Mouse (Mus musculus) thymus, postnatal 14 days (tissue): ENCODE results near the gene Tex33.

ENCODE experiments used
- DNase-seq: peaks from one replicate; pipeline ENCODE4 v3.0.0; 2021

The Tex33 gene

DNA sequence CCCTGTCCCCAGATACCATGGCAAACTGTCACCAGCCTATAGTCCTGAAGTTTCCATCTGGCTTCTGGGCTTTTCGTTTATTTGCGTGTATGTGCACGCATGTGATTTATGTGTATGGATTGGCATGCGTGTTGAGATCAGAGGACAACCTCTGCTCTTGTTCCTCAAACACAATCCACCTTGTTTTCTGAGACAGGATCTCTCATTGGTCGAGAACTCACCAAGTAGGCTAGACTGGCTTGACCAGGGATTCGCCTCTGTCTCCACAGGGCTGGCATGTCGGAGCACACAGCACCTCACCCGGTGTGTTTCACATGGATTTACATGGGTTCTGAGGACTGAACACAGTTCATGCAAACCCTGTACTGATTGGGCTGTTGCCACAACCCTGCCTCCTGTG, 18.4 kb upstream of the Tex33 start:
- no peak for DNase-seq

DNA sequence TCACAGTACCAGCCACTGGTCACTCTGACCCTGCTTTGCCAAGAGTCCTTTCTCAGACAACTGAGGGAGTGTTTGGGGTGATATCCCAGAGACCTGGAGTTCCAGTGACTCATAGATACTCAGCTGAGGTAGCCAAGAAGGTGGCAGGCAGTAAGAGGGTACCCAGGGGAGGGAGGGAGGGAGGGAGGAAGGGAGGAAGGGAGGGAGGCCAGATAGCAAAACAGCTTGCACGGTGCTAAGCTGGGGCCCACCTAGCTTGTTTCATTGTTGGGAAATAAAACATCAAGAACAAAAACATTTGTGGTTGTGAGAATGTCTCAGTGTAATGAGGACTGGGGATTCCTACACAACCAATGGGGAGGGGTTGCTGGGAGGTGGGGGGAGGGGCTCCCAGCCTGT, 18.0 kb upstream of the Tex33 start:
- no peak for DNase-seq

DNA sequence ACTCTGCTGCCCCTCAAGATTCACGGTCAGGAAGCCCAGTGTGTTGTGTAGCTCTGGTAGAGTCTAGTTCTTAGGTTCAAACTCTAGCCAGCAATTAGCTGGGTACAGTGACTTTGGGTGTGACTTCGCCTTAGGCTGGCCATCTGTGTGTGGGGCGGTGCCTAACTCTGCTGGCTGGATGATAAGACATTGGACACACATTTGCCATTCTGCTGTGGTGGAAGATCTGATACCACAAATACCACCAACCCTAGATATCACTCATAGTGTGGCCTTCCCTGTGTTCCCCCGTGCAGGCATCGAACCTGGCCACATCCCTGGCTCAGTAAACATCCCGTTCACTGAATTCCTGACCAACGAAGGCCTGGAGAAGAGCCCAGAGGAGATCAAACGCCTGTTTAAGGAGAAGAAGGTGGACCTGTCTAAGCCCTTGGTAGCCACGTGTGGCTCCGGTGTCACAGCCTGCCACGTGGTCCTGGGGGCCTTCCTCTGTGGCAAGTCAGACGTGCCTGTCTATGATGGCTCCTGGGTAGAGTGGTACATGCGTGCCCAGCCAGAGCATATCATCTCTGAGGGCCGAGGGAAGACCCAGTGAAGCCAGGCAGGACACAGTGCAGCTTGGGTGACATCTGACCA, 17.5 kb upstream of the Tex33 start:
- no peak for DNase-seq

DNA sequence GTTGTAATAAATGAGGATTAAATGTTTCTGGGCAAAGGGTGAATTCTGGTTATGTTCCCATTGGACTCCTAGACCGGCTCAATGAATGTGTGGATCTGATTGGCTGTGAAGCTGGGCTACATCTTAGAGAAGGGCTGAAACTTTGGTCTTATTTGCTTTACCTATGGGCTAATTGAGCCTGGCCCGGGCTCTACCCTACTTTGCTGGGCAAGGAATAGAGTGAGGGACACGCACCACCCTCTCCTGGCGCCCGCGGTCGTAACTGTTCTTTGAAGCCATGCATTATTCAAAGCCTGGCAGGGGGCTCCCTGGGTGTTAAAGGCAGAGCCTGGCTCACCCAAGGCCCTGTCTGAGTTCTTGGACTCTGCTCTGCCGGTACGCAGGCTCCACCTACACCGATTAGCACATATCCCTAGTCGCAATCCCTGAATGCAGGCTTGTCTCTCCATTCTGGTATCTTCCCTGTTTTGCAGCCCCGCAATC, 13.9 kb upstream of the Tex33 start:
- DNase-seq, result no peak

DNA sequence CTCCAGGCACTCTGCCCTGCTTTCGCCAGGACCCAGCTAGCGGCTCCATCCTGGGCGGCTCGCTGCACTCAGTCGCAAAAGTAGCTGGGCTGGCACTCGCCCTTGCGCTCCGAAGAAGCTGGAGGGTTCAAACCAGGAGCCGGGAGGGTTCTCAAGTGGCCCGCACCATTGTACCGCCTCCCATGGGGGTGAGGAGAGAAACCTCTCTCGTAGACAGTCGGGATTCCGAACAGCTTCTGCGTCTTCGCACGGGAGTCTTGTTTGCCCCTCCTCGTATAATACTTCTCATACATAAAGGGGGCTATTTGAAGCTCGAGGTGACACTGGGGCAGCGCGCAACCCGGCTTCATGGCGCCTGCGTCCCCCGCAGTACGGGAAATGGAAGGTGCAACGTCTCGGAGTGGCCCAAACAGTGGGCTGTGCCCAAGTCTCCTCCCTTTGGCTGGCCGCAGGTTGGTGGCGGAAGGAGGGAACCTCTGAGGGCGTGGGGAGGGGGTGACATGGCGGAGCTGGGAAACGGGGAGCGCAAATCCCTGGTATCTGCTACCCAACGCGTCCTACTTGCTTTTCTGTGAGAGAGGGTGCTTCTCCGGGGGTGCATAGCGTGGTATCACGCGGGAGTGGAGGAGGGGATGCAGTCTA, 10.7 kb upstream of the Tex33 start, which contains the start of gene Mpst:
Gene Mpst (plus strand): TSS at position 124 of the 642 bp plus-strand sequence.
- peak; percentile 90 for DNase-seq

DNA sequence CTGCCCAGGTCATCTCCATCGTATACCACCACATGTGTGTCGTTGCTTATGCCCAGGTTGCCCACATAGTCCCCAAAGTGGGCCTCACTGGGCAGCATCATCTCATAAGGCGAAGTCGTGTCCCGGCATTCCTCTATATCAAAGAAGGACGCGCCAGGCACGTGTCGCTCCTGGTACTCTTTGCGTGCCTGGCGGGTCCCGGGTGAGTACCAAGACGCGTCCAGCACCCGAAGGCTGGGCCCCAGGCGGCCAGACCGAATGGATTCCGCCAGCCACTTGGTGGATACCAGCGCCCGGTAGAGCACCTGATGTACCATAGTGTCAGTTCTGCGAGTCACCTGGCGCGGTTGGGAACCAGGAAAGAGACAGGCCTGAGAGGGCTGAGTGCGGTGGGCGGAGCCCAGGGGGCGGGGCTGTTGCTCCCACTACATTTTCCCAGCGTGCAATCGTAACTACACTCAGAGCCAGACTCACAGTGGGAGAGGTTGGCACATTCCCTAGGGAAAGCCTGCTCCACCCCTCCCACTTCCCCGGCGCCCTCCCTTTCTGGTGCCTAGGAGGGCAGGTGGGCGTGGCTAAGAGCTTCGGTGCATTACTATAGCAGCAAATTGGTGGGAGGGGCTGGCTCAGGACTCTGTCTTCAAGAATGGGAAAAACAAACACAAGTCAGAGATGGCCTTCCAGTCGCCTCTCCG, 10.0 kb upstream of the Tex33 start, which contains the start of gene Tst:
Gene Tst (minus strand): TSS at position 391 of the 695 bp plus-strand sequence.
- DNase-seq, result peak; percentile 75

DNA sequence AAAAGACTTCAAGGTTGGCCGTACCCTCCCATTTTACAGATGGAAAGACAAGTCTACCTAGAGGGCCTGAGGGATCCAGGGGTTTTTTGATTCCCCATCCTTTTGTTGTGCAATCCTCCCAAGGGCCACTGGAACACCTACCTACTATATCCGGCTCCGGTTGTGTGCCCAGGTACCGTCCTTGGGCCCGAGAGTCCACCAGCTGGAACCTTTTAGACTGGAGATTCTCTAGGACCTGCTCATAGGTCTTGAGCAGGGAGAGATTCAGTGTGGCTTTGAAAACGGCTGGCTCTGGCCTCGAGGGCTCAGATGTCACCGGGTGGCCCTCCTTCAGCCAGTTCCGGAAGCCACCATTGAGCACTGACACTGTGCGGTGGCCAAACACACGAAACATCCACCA, 9.4 kb upstream of the Tex33 start:
- DNase-seq, result no peak

DNA sequence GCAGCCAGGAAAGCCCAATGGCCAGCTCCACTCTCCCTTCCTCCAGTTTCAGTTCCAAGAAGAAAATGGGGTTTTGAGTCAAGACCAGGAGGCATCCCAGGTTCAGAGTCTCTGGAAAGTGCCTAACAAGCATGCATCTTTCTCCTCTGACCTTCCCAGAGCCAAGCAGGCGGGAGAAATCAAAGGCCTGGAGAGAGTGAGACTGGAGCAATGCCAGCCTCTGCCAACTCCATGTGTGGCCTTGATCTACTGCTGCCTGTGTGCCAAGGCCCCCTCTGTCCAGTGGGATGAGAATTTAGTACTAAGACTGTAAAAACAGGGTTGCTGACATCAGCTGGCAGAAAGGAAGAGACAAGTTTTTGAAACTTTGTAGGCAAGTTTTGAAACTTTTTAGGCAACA, 8.2 kb upstream of the Tex33 start:
- no peak for DNase-seq

DNA sequence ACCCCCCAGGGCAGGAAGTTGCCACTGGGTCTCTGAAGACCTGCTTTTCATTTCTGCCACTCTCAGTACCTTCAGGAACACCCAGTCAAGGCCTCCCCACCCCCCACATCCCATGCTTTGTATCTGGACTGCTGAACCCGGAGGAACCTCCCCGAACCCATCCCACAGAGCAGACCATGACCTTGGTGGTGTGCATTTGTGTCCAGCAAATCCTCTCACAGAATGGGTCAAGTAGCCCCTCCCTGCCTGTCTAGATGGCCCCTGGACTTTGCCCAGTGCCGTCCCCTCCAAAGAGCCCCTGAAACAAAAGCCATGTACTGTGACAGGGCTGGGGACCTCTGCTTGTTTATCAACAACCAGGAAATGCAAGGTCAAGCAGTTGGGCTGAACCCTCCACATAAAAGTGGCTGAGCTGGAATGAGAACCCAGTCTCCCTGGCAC, 7.6 kb upstream of the Tex33 start:
- peak; percentile 15 for DNase-seq

DNA sequence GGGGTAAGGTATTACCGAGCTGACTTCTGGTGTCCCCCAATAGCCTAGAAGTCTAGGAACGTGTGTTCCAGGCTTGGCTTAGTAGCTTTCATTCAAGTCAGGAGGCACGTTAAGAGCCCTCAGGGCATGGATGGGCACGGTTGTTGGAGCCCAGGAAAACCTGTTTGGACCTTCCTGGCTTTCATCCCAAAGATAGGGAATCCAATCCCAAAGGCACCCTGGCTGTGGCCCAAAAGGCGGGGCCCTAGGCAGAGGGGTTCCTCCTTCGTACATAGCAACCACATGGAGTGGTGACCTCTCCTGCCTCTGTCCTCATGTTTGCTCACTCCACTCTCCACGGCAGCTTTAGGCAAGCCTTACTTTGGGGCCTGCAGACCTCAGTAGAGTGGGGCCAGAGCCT, 6.7 kb upstream of the Tex33 start:
- no peak for DNase-seq

DNA sequence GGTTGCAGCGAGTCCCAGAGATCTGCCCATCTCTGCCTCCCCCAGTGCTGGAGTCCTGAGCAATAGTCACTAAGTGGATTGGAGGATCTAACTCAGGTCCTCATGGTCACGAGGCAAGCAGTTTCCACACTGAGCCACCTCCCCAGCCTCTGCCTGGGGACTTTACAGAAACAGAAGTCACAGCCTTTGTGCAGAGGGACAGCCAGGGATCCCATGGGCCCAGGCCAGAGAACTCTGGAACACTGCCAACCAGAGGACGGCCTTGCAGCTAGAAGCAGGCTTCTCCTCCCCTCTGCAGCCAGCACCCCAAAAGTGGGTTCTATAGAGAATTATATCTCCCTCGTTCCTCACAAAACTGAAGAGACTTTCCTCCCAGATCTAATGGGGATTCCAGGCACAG, 6.2 kb upstream of the Tex33 start:
- DNase-seq, result no peak

DNA sequence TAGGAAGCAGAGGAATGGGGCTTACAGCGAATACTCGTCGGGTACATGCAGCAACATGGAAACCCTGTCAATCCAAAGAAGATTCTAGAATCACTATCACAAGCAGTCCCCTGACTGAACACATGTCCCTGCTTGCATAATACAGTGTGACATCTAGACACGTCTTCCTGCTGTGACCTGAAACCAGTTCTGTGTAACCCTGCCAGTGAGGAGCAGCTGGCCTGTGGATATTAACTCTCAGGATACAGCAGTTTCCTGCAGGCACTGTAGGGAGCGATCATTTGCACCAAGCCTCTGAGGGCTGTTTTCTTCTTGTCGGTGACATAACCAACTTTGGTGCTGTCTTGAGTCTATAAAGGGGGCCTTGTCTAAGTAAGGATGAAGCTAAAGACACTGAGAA, 5.6 kb upstream of the Tex33 start:
- DNase-seq, result no peak

DNA sequence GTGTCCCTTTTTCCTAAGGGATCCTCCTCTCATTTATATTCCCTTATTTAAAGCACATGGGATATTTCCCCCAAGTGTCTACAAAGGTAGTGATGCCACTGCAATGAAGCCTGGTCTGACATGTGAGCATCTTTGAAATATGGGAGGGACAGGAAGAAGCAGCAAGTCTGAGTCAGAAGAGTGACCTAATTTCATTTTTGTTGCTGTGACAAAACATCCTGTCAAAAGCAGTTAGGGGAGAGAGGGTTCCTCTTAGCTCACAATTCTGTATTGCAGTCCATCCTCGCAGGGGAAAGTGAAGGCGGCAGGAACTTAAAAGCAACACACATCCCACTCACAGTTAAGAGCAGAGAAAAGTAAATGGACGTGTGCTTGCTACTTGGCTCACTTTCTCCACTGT, 4.9 kb downstream of the Tex33 start:
- DNase-seq, result peak; percentile 41

DNA sequence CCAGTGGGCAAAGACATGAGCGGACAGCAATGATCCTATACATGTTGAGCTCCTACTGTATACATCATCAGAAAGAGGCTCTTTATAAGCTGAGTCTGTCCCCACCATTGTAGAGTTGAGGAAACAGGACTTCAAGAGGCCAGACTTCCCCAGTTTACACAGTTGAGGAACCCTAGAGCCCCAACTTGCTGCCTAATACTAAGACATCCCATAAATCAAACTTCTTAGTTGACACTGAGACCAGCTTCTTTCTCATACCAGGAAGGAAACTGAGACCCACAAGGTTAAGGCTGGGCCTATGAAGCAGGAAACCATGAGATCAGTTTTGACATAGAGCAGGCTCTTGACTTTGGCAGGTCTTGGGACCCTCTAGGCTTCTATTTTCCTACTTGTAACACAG, 10.1 kb downstream of the Tex33 start:
- no peak for DNase-seq

DNA sequence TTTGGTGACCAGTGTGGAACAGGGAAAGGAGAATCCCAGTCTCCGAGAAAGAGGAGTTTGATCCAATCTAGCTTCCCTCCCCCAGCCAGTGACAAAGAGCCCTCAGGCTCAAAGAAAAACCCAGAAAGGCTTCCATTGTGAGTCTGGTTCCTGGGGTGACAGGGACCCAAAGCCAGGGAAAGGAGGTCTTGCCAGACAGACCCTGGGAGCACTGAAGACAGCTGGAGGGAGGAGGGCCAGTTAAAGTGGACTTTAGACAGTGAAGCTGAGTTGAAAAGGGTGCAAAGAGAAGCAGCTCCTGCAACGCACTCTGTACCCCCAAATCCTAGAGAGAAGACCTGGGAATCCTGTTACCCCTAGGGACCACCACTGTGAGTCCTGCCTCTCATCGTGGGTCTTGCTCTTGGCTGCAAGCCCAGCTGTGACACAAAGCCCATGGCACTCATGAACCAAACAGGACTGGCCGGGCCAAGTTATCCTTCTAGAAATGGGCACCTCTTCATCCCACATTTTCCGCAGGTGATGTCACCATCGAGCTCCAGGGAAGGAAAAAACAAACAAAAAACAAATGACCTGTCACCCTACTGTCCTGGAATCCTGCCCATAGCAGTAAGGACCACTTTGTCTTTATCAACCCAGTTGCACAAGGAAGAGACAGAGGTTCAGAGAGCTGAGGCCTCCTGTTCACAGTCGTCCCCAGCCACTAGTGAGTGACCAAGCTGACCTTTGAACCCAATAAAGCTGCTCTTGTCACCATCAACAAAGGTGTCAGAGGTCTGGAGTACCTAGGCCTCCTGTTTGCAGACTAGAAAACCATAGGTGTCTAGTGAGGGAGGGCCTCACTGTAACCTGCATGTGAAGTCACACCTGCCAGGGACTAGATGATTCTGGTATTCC, 11.2 kb downstream of the Tex33 start:
- no peak for DNase-seq

DNA sequence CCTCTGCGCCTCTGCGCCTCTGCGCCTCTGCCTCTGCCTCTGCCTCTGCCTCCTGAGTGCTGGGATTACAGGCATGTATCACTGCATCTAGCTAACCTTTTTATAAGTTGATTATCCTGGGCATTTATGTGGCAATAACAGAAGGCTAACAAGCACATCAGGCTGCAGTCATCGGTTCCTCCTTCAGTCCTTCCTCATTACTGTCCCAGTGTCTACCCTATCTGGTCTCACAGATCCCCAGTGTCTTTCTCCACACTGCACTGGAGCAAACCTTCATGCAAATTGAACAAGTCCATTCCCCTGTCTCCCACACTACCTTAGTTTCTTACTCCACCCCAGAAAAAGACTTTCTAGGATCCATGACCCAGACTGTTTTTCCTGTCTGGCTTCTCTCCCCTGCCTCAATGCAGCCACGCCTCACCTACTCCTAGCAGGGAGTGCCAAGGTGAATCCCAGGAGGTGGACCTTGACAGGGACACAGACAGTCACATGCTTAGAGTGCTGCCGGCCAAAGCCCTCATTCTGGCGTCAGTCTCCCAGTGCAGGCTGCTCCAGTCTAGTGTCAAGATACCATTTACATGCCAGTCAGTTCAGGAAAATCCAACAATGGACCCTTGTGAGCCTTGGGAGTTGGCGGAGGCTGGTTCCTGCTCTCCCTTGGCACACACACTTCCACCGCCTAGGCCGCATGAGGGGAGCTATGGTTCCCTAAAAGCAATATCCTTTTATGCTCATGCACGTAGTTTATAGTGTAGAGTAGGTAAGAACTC, 12.1 kb downstream of the Tex33 start:
- DNase-seq, result no peak

DNA sequence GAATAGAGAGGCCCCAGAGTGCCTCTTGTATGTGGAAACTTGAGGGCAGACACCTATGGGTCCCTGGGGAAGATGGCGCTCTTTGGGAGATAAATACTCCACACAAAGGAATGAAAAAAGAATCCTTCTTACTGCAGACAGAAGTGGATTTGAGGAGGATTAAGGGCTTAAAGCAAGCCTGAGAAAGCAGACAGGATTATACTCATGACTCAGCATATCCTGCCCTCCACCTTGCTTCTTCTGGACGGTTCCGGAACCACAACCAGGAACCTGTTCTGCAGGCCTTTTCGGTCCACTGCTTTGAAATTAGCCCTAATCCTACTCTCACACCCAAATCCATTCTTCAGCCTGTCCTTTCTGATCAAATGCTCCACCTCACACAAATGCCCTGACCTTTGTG, 13.6 kb downstream of the Tex33 start:
- DNase-seq, result no peak

DNA sequence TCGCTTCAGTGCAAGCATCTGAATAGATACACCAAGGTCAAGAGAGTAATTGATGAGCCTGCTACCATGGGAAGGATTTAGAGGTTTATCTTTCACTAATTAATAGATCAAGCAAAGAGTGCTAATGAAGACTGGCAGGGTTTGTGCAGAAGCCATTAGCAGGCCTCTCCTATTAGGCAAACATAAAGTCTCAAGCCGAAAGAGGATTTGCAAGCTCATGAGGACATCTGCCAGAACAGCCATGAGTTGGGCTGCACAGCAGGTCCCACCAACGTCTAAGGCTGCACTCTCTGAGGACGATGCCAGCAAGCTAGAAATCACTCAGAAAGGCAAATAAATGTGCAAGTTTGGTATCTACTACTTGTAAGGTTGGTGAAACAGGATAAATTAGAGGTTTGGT, 15.0 kb downstream of the Tex33 start:
- DNase-seq, result no peak

DNA sequence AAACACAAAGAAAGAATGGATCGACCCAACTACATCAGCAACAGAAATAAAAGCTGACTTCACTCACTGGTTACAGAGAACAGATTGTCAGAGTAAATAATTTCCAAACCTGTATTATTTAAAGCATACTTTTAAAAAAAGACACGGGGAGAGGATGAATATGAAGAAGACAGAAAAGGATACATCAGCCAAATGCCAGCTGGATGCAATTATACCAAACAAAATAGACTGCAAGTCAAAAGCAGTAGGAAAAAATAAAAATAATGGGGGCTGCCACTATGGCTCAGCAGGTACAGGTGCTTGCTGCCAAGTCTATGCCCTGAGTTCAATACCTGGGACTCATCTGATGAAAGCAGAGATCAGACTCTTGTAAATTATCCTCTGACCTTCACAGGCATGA, 15.5 kb downstream of the Tex33 start:
- no peak for DNase-seq

DNA sequence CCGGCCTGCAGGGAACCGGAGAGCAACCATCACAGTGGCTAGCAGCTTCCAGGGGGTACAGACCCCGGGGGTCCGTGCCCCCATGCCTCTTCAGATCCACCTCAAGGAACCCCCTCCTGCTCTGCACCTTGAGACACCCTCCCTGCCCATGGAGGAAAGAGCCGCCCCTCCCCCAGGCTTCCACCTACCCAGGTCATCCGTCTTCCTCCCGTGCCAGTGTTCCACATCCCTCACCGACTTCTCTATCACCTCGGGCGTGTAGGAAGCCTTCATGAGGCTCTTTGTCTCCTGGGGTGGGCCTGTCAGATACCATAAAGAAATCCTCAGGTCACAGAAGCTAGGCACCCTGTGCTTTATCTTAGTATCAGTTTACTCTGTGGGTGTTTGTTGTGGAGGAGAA, 17.2 kb downstream of the Tex33 start:
- DNase-seq, result no peak

DNA sequence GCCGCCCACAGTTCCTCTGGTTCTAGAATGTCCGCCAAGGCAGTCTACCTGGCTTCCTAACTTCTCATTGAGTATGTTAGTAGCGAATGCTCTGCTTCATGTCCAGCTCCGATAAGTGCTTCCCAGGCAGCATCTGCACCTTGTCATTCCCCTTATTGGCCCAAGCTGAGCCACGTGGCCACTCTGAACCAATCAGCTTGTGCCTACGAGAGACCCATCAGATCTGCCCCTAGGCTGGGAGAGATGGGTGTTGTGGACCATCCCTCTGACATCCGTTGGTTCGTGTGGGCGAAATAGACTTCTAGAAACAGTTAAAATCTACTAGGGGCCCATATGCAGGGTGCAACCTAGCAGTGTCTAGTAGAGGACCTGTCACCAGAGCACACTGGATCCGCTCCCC, 17.9 kb downstream of the Tex33 start:
- DNase-seq, result no peak

DNA sequence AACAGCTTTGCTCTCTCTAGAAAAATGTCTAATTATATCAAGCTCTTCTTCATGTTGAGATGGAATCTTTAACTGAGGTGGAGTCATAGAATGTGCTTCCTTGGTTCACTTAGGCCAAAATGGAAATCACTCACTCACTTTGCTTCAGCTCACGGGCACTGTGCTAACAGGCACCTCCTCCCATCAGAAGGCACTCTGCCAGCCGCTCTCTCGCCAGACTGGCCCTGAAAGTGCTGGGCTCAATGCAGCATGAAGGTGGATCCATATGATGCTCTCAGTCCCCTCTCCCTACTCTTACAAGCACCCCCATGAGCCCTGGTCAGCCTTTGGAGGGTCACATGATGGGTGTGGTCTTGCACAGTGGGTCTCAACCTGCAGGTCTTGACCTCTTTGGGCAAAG, 21.5 kb downstream of the Tex33 start:
- DNase-seq, result no peak
